Comparison of ENCODE assay signal across 9 mouse cellular contexts in genomic region chr4:110087570-110088247, GRCm38 (mm10).
DNase-seq lines count a peak whose midpoint lies in the region; ATAC-seq lines count a peak whose summit lies in the region.
"Had no signal": no experiment of that assay in that cellular context is flagged by ENCODE, and none has a peak within 500 bp of the region (broad histone marks: within the 10 kb centered on the region; RNA-seq: fewer than 3 reads in every experiment).

No protein-coding gene starts in this region.

- no peak overlapping the region for H3K9ac ChIP-seq in heart, embryonic 12.5 days
- H3K9ac ChIP-seq in neural tube, embryonic 11.5 days (ENCODE audit: low read length), result no peak overlapping the region

- H3K36me3 ChIP-seq in heart, embryonic 12.5 days, result no peaks in the 10 kb centered on the region
- H3K36me3 ChIP-seq in limb, embryonic 10.5 days, result no peaks in the 10 kb centered on the region
- no peaks in the 10 kb centered on the region for H3K36me3 ChIP-seq in neural tube, embryonic 11.5 days (ENCODE audit: control insufficient read depth, insufficient read depth, low read length)

- H3K9me3 ChIP-seq in heart, embryonic 12.5 days (replicated peaks), result no peaks in the 10 kb centered on the region
- no peaks in the 10 kb centered on the region for H3K9me3 ChIP-seq in limb, embryonic 10.5 days (replicated peaks)
- no peaks in the 10 kb centered on the region for H3K9me3 ChIP-seq in neural tube, embryonic 11.5 days (ENCODE audit: control insufficient read depth, low read length)
- H3K9me3 ChIP-seq: megakaryocyte, embryonic 14.5 days had no signal

- no peak overlapping the region for H3K4me3 ChIP-seq in heart, embryonic 12.5 days
- no peak overlapping the region for H3K4me3 ChIP-seq in limb, embryonic 10.5 days
- no peak overlapping the region for H3K4me3 ChIP-seq in neural tube, embryonic 11.5 days (ENCODE audit: low read depth, low read length)
- H3K4me3 ChIP-seq: megakaryocyte, embryonic 14.5 days had no signal

- H3K4me2 ChIP-seq in heart, embryonic 12.5 days, result no peak overlapping the region
- no peak overlapping the region for H3K4me2 ChIP-seq in neural tube, embryonic 11.5 days (ENCODE audit: low read depth)

- no peaks in the 10 kb centered on the region for H3K27me3 ChIP-seq in heart, embryonic 12.5 days (replicated peaks)
- H3K27me3 ChIP-seq in limb, embryonic 10.5 days (ENCODE audit: low read depth, poor library complexity, severe bottlenecking), result no peaks in the 10 kb centered on the region
- no peaks in the 10 kb centered on the region for H3K27me3 ChIP-seq in neural tube, embryonic 11.5 days (ENCODE audit: control insufficient read depth, insufficient read depth, low read length)
- H3K27me3 ChIP-seq: megakaryocyte, embryonic 14.5 days had no signal

- H3K27ac ChIP-seq in heart, embryonic 12.5 days (ENCODE audit: poor library complexity, severe bottlenecking), result no peak overlapping the region
- H3K27ac ChIP-seq in limb, embryonic 10.5 days, result no peak overlapping the region
- no peak overlapping the region for H3K27ac ChIP-seq in neural tube, embryonic 11.5 days (ENCODE audit: low read depth, low read length)

- 34% methylated on average over 9 of the region's 9 CpGs for WGBS in heart, embryonic 12.5 days
- 43% methylated on average over 9 of the region's 9 CpGs for WGBS in limb, embryonic 10.5 days
- WGBS in neural tube, embryonic 11.5 days, result 38% methylated on average over 9 of the region's 9 CpGs

- DNase-seq in left cerebral cortex, postnatal 4 days, result peak; percentile 41
- DNase-seq in left cerebral cortex, adult 9 months (ENCODE audit: low spot score in 2 of 2), result no peak
- DNase-seq in adrenal gland, adult 18-20 months (ENCODE audit: low spot score in 2 of 2), result peak; percentile 38 to 41
- DNase-seq in limb, embryonic 10.5 days (ENCODE audit: low spot score), result peak; percentile 81
- peak; percentile 72 for DNase-seq in neural tube, embryonic 11.5 days (ENCODE audit: low spot score)
- no peak for DNase-seq in spleen, adult 18-20 months
- DNase-seq in layer of hippocampus, adult 9-10 months (ENCODE audit: low spot score), result no peak

- intact Hi-C loops in left cerebral cortex, postnatal 4 days (cut with DNase I), result no loop called here

- H3K4me1 ChIP-seq in heart, embryonic 12.5 days (replicated peaks), result no peaks in the 10 kb centered on the region
- H3K4me1 ChIP-seq in limb, embryonic 10.5 days, result no peaks in the 10 kb centered on the region
- H3K4me1 ChIP-seq in neural tube, embryonic 11.5 days (ENCODE audit: control insufficient read depth, insufficient read depth, low read length), result no peaks in the 10 kb centered on the region
- H3K4me1 ChIP-seq: megakaryocyte, embryonic 14.5 days had no signal

- ATAC-seq in heart, embryonic 12.5 days (ENCODE audit: insufficient number of reproducible peaks, low FRiP score), result peak; percentile 61; the same call in 1 of the 2 replicates
- no peak for ATAC-seq in neural tube, embryonic 11.5 days (ENCODE audit: insufficient read depth, low FRiP score, low TSS enrichment)

Comparison
In these comparisons a context has a peak if more than half of its experiments do, and no peak if none do; other contexts are left out.
1. DNase-seq: peak in left cerebral cortex, postnatal 4 days (single experiment), adrenal gland, adult 18-20 months (2 of 2), limb, embryonic 10.5 days (single experiment) and neural tube, embryonic 11.5 days (single experiment); none in left cerebral cortex, adult 9 months (0 of 2), spleen, adult 18-20 months (0 of 2) and layer of hippocampus, adult 9-10 months (single experiment).